In genomic region chr12:75522931-75523330, GRCm38 (mm10) we compare ENCODE assay signal across 25 mouse cellular contexts.
"Had no signal": no experiment of that assay in that cellular context is flagged by ENCODE, and none has a peak within 500 bp of the region (broad histone marks: within the 10 kb centered on the region; RNA-seq: fewer than 3 reads in every experiment).

No protein-coding gene starts in this region.

- H3K4me1 ChIP-seq: limb, embryonic 10.5 days had no signal

- H3K4me3 ChIP-seq: heart, embryonic 10.5 days; heart, embryonic 12.5 days; hindbrain, embryonic 10.5 days; hindbrain, embryonic 12.5 days; intestine, embryonic 15.5 days; layer of hippocampus, adult 2 months; left cerebral cortex, adult 2 months; limb, embryonic 10.5 days; limb, embryonic 12.5 days; liver, embryonic 12.5 days had no signal

- H3K9ac ChIP-seq: heart, embryonic 12.5 days; hindbrain, embryonic 12.5 days; hindbrain, embryonic 14.5 days; intestine, embryonic 15.5 days; limb, embryonic 12.5 days; liver, embryonic 12.5 days; liver, embryonic 14.5 days had no signal

- H3K9me3 ChIP-seq: heart, embryonic 10.5 days; heart, embryonic 12.5 days; hindbrain, embryonic 10.5 days; hindbrain, embryonic 12.5 days; intestine, embryonic 15.5 days; limb, embryonic 10.5 days; limb, embryonic 12.5 days; liver, embryonic 12.5 days had no signal

- H3K36me3 ChIP-seq: hindbrain, embryonic 12.5 days; intestine, embryonic 15.5 days; limb, embryonic 12.5 days had no signal

- ATAC-seq: hindbrain, embryonic 16.5 days; inflammation-experienced regulatory T-cells, adult 6 months; intestine, embryonic 15.5 days; intestine, postnatal 0 days had no signal

- DNase-seq: gastrocnemius, postnatal 14 days; gastrocnemius, postnatal 36 days; heart, adult 11 months; heart, postnatal 10 days; heart, postnatal 4 days; kidney, adult 18-20 months; kidney, adult 8-10 months; kidney, postnatal 10 days; kidney, postnatal 25 days; kidney, postnatal 4 days had no signal

- H3K27ac ChIP-seq: hindbrain, embryonic 10.5 days; hindbrain, embryonic 12.5 days; hindbrain, embryonic 14.5 days; intestine, embryonic 15.5 days; layer of hippocampus, adult 2 months; left cerebral cortex, adult 2 months; limb, embryonic 10.5 days; limb, embryonic 12.5 days; liver, embryonic 12.5 days; liver, embryonic 14.5 days had no signal

- H3K4me2 ChIP-seq: heart, embryonic 12.5 days; hindbrain, embryonic 12.5 days; hindbrain, embryonic 14.5 days; intestine, embryonic 15.5 days; limb, embryonic 12.5 days; liver, embryonic 12.5 days had no signal

- H3K27me3 ChIP-seq: heart, embryonic 12.5 days; hindbrain, embryonic 12.5 days; intestine, embryonic 15.5 days; limb, embryonic 12.5 days; liver, embryonic 12.5 days had no signal
